Mouse (Mus musculus): ENCODE results near the gene Mr1. TPM values are rescaled to one million over a fixed set of nuclear protein-coding genes. Genes with fewer than 3 reads are reported as not detected.
A peak's percentile ranks its signal among the peaks of the same experiment; 100 is the strongest.

The Mr1 gene
- polyA plus RNA-seq, 1 experiment from 2014 or later: 10.5 TPM

DNA sequence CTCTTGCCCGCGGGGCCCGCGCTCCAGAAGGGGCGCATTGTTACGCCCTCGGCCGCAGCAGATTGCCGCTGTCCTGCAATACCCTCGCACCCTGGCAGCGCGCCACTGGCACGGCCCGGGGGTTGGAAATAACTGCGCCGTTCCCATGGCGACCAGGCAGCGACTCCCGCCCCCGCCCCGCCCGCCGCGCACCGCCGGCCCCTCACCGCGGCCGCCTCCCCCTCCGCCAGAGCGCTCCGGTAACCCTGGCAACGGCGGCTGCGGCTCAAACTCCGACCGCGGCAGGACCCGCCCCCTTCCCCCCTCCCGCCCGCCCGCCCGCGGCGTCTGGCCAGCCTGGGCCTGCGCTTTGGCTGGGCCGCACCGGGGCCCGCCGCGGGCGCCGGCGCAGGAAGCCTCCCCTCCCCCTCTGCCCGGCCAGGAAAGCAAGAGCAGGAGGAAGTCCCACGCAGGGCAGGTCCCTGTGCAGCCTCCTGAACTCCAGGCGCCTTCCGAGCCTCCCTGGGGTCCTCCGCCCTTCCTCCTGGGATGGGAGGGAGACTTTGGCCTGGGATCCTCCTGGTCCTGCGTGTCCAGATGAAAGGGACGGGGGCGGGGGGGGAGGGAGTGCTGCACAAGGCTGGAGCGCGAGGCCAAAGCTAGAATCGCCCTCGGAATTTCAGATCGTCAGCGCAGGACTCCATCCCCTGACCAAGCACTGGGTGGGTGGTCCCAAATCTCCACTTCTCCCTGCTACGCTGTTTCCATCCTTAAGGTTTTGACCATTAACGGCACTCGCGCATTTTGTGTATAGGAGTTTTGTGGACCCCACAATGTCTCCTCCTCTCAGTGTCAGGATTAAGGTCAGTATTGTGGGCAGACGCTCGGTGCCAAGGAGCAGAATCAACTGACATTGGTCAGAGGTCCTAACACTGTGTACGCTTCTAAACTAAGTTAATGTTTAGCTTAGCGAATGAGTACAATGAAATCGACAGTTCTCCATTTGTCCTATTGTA lies 63.0 kb downstream of the Mr1 start:
- H3K4me2 ChIP-seq (replicated peaks; ENCODE audit: low read depth, low read length): peak overlapping the region; percentile 71
- no peaks in the 10 kb centered on the region for H3K36me3 ChIP-seq (ENCODE audit: insufficient read depth, low read length)
- peak; percentile 70 for TF ChIP-seq EP300 (IDR thresholded peaks at IDR 0.05)
- peak; percentile 31 for TF ChIP-seq CTCF (IDR thresholded peaks at IDR 0.05)
- WGBS: 3% methylated on average over 44 of the region's 77 CpGs
- ATAC-seq (peak; percentile 94), DNase-seq (ENCODE audit: low spot score) (peak; percentile 97)
- peak overlapping the region; percentile 38 for H3K4me3 ChIP-seq (ENCODE audit: low read depth, low read length)
- H3K27ac ChIP-seq (ENCODE audit: low read length): peak overlapping the region; percentile 84
- H3K9ac ChIP-seq (replicated peaks; ENCODE audit: low read depth): peak overlapping the region; percentile 58
- no peaks in the 10 kb centered on the region for H3K9me3 ChIP-seq (ENCODE audit: low read length)
- no peaks in the 10 kb centered on the region for H3K27me3 ChIP-seq (replicated peaks; ENCODE audit: insufficient read depth, low read length)
- peaks cover 28% of the 10 kb centered on the region; the same call in 1 of the 2 replicates for H3K4me1 ChIP-seq (ENCODE audit: insufficient read depth, low read depth, low read length)

DNA sequence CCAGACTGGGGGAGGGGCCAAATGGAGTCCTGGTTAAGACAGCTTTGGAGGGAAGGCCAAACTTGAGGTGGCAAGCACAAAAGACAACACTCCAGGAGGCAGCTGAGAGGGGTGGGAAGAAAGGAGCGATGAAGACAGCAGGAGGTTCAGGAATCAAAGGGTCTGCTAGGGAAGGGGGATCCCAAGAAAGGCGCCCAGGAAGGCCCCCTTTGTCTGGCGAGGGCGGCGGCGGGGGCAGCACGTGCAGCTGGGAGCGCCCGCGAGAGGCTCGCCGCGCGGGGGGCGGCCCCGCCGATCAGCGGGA lies 63.7 kb downstream of the Mr1 start:
- no peak for TF ChIP-seq EP300 (IDR thresholded peaks at IDR 0.05)
- no peak for TF ChIP-seq CTCF (IDR thresholded peaks at IDR 0.05)
- peak overlapping the region; percentile 84 for H3K27ac ChIP-seq (ENCODE audit: low read length)
- peak; percentile 10 for ATAC-seq
- H3K4me1 ChIP-seq (ENCODE audit: insufficient read depth, low read depth, low read length): peaks cover 28% of the 10 kb centered on the region; the same call in 1 of the 2 replicates
- H3K4me3 ChIP-seq (ENCODE audit: low read depth, low read length): peak overlapping the region; percentile 38
- H3K27me3 ChIP-seq (replicated peaks; ENCODE audit: insufficient read depth, low read length): no peaks in the 10 kb centered on the region
- H3K9me3 ChIP-seq (ENCODE audit: low read length): no peaks in the 10 kb centered on the region
- 0 out of 2 replicates have a peak overlapping the region, but pooled peaks have one; percentile 20 for H3K9ac ChIP-seq (replicated peaks; ENCODE audit: low read depth)
- peak overlapping the region; percentile 71 for H3K4me2 ChIP-seq (replicated peaks; ENCODE audit: low read depth, low read length)
- 0% methylated on average over 8 of the region's 18 CpGs for WGBS
- no peaks in the 10 kb centered on the region for H3K36me3 ChIP-seq (ENCODE audit: insufficient read depth, low read length)
- peak; percentile 70 for DNase-seq (ENCODE audit: low spot score)

DNA sequence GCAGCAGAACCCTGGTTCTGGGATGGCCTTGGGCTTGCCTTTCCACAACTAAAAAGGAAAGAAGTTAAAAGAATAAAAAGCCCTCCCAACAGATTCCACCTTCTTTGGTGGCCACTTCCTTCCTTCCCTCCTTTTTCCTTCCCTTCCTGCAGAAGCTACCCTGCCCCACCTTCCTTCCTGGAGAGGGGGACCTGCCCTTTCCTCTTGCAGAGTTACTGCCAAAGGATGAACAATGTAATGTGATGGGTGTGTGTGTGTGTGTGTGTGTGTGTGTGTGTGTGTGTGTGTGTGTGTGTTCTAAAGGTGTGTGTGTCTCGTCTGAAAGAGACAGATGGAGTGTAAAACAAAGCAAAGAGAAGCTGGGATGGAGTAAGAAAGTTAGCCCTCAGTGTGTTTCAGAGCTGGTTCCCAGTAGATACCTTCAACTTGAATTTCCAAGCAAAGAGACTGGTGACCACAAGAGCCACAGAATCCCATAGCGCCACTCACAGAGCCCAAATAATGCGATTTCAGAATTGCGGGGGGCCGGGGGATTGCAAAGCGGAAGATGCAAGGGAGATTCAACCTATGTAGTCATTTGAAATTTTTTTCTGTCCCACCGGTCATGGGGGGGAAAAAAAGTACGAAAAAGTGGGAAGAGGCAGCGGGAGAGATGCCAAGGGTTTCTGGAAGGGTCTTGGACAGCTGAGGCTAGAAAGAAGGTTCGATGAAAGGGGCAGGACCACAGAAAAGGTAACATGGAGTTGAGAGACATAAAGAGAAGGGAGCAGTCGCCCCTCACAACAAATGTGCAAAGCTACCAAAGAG lies 64.3 kb downstream of the Mr1 start:
- Histone ChIP-seq H3K4me1 (ENCODE audit: insufficient read depth, low read depth, low read length) (peaks cover 28% of the 10 kb centered on the region; the same call in 1 of the 2 replicates), H3K36me3 (ENCODE audit: insufficient read depth, low read length) (no peaks in the 10 kb centered on the region), H3K9ac (replicated peaks; ENCODE audit: low read depth) (0 out of 2 replicates have a peak overlapping the region, but pooled peaks have one; percentile 20), H3K4me3 (ENCODE audit: low read depth, low read length) (peak overlapping the region; percentile 38; the same call in 1 of the 2 replicates), H3K9me3 (ENCODE audit: low read length) (no peaks in the 10 kb centered on the region), H3K27ac (ENCODE audit: low read length) (peak overlapping the region; percentile 84), H3K4me2 (replicated peaks; ENCODE audit: low read depth, low read length) (peak overlapping the region; percentile 71), H3K27me3 (replicated peaks; ENCODE audit: insufficient read depth, low read length) (no peaks in the 10 kb centered on the region)
- peak; percentile 53 for DNase-seq (ENCODE audit: low spot score)
- ATAC-seq: no peak
- peak; percentile 93 for TF ChIP-seq EP300 (IDR thresholded peaks at IDR 0.05)
- no peak for TF ChIP-seq CTCF (IDR thresholded peaks at IDR 0.05)
- 13% methylated on average over 11 of the region's 11 CpGs for WGBS

- 53% methylated on average over 3 of the region's 3 CpGs for WGBS
- Histone ChIP-seq H3K36me3 (ENCODE audit: insufficient read depth, low read length) (no peaks in the 10 kb centered on the region), H3K9me3 (ENCODE audit: low read length) (no peaks in the 10 kb centered on the region), H3K4me3 (ENCODE audit: low read depth, low read length) (no peak overlapping the region), H3K9ac (replicated peaks; ENCODE audit: low read depth) (no peak overlapping the region), H3K4me1 (ENCODE audit: insufficient read depth, low read depth, low read length) (peaks cover 21% of the 10 kb centered on the region), H3K27ac (ENCODE audit: low read length) (no peak overlapping the region), H3K27me3 (replicated peaks; ENCODE audit: insufficient read depth, low read length) (no peaks in the 10 kb centered on the region), H3K4me2 (replicated peaks; ENCODE audit: low read depth, low read length) (no peak overlapping the region)
- ATAC-seq (no peak), DNase-seq (ENCODE audit: low spot score) (no peak)
- TF ChIP-seq CTCF (IDR thresholded peaks at IDR 0.05): no peak
- no peak for TF ChIP-seq EP300 (IDR thresholded peaks at IDR 0.05)
Measured at GRCm38 (mm10) chr1:155077675-155078074, 68.9 kb downstream of the Mr1 start.

Other genes with a start within 250 kb of the Mr1 start
- gene Ier5, start 47.2 kb downstream of the Mr1 start, polyA plus RNA-seq (2015; fragmentation: Nextera tagmentation; extraction: Ambion mirVana): 10.9 and 15.3 TPM in 2 replicates
- 74.3 and 77.4 TPM in 2 replicates for gene Stx6, start 11.9 kb upstream of the Mr1 start, polyA plus RNA-seq (2015; fragmentation: Nextera tagmentation; extraction: Ambion mirVana)
- gene BC034090, start 97.6 kb upstream of the Mr1 start, polyA plus RNA-seq (2015; fragmentation: Nextera tagmentation; extraction: Ambion mirVana): 2.4 and 2.7 TPM in 2 replicates

Data from lung, postnatal 0 days (tissue).